In genomic region chr16:46487436-46488097, GRCm38 (mm10) we compare ENCODE assay signal across 9 mouse cellular contexts. TPM values are rescaled to one million over a fixed set of nuclear protein-coding genes. Genes with fewer than 3 reads are reported as not detected.
DNase-seq lines count a peak whose midpoint lies in the region; ATAC-seq and TF ChIP-seq lines count a peak whose summit lies in the region.
"Had no signal": no experiment of that assay in that cellular context is flagged by ENCODE, and none has a peak within 500 bp of the region (broad histone marks: within the 10 kb centered on the region; RNA-seq: fewer than 3 reads in every experiment).

No protein-coding gene starts in this region.

- TF ChIP-seq POLR2A in thymus, adult 2 months (IDR thresholded peaks at IDR 0.05; ENCODE audit: control insufficient read depth, extremely low read depth, insufficient read depth, low read length, poor library complexity), result no peak
- TF ChIP-seq POLR2A in cerebellum, adult 2 months (IDR thresholded peaks at IDR 0.05; ENCODE audit: borderline replicate concordance, insufficient read depth, low read length), result no peak

- WGBS in thymus, adult 2 months, result 57% methylated on average over 3 of the region's 3 CpGs
- 53% methylated on average over 3 of the region's 3 CpGs for WGBS in cerebellum, adult 2 months
- 58% methylated on average over 3 of the region's 3 CpGs for WGBS in lung, postnatal 0 days

- peak; percentile 6 for DNase-seq in thymus, adult 2 months
- DNase-seq in thymus, adult 18-20 months, result no peak
- peak; percentile 54 to 68 for DNase-seq in cerebellum, adult 2 months
- DNase-seq in frontal cortex, adult 2 months (ENCODE audit: extremely low spot score in 1 of 2, low spot score in 1 of 2), result peak; percentile 58 to 85
- peak; percentile 77 for DNase-seq in kidney, adult 9 months
- DNase-seq in lung, postnatal 0 days (ENCODE audit: low spot score), result peak; percentile 85
- peak; percentile 47 for DNase-seq in right cerebral cortex, postnatal 4 days
- DNase-seq in MN1 (ENCODE audit: low spot score), result no peak

- TF ChIP-seq CTCF in thymus, adult 2 months (IDR thresholded peaks at IDR 0.05; ENCODE audit: borderline replicate concordance, control insufficient read depth, extremely low read depth, insufficient read depth, low read length, poor library complexity), result no peak
- no peak for TF ChIP-seq CTCF in cerebellum, adult 2 months (IDR thresholded peaks at IDR 0.05; ENCODE audit: borderline replicate concordance, insufficient read depth, low read depth, low read length)
- TF ChIP-seq CTCF in lung, postnatal 0 days (IDR thresholded peaks at IDR 0.05), result peak; percentile 82

- no peaks in the 10 kb centered on the region for H3K36me3 ChIP-seq in thymus, adult 2 months (ENCODE audit: control insufficient read depth, insufficient read depth, low read length)
- no peaks in the 10 kb centered on the region for H3K36me3 ChIP-seq in lung, postnatal 0 days (ENCODE audit: insufficient read depth, low read length)
- H3K36me3 ChIP-seq: limb, embryonic 15.5 days had no signal

- H3K4me1 ChIP-seq in thymus, adult 2 months (replicated peaks; ENCODE audit: control insufficient read depth, insufficient read depth, low read length), result no peaks in the 10 kb centered on the region
- no peaks in the 10 kb centered on the region; the same call in 1 of the 2 replicates for H3K4me1 ChIP-seq in cerebellum, adult 2 months (ENCODE audit: control insufficient read depth, insufficient read depth, low read length)
- H3K4me1 ChIP-seq in lung, postnatal 0 days (ENCODE audit: insufficient read depth, low read depth, low read length), result no peaks in the 10 kb centered on the region; the same call in 1 of the 2 replicates
- H3K4me1 ChIP-seq: limb, embryonic 15.5 days had no signal

- no peak for TF ChIP-seq EP300 in lung, postnatal 0 days (IDR thresholded peaks at IDR 0.05)

- no peak overlapping the region for H3K27ac ChIP-seq in thymus, adult 2 months (ENCODE audit: control insufficient read depth, insufficient read depth, low read length)
- no peak overlapping the region for H3K27ac ChIP-seq in cerebellum, adult 2 months (ENCODE audit: insufficient read depth, low read length)
- no peak overlapping the region for H3K27ac ChIP-seq in lung, postnatal 0 days (ENCODE audit: low read length)
- H3K27ac ChIP-seq: limb, embryonic 15.5 days had no signal

- H3K9me3 ChIP-seq in lung, postnatal 0 days (ENCODE audit: low read length), result no peaks in the 10 kb centered on the region
- H3K9me3 ChIP-seq: limb, embryonic 15.5 days had no signal

- no peak overlapping the region for H3K9ac ChIP-seq in lung, postnatal 0 days (replicated peaks; ENCODE audit: low read depth)
- H3K9ac ChIP-seq: limb, embryonic 15.5 days had no signal

- H3K4me2 ChIP-seq in lung, postnatal 0 days (replicated peaks; ENCODE audit: low read depth, low read length), result no peak overlapping the region
- H3K4me2 ChIP-seq: limb, embryonic 15.5 days had no signal

- H3K4me3 ChIP-seq in thymus, adult 2 months (ENCODE audit: control insufficient read depth, insufficient read depth, low read length), result no peak overlapping the region
- no peak overlapping the region for H3K4me3 ChIP-seq in cerebellum, adult 2 months (replicated peaks; ENCODE audit: insufficient read depth, low read depth, low read length)
- H3K4me3 ChIP-seq in lung, postnatal 0 days (ENCODE audit: low read depth, low read length), result no peak overlapping the region
- H3K4me3 ChIP-seq: limb, embryonic 15.5 days had no signal

- H3K27me3 ChIP-seq in thymus, adult 2 months (ENCODE audit: control insufficient read depth, insufficient read depth, low read length), result no peaks in the 10 kb centered on the region
- no peaks in the 10 kb centered on the region for H3K27me3 ChIP-seq in cerebellum, adult 2 months (ENCODE audit: control insufficient read depth, insufficient read depth, low read length)
- H3K27me3 ChIP-seq in lung, postnatal 0 days (replicated peaks; ENCODE audit: insufficient read depth, low read length), result no peaks in the 10 kb centered on the region
- H3K27me3 ChIP-seq: limb, embryonic 15.5 days had no signal

- ATAC-seq in lung, postnatal 0 days, result peak; percentile 77

RNA-seq across cellular contexts. Expression of gene Nectin3, which starts 10.8 kb away (rescaled TPM):
- 0.94 and 1.5 TPM in 2 replicates for polyA plus RNA-seq in thymus, adult 2 months (2012; rRNA removed)
- polyA plus RNA-seq in cerebellum, adult 2 months (2012; rRNA removed), result 9.4 and 11.3 TPM in 2 replicates
- 22.6 and 23.2 TPM in 2 replicates for polyA plus RNA-seq in frontal cortex, adult 2 months (2012; rRNA removed)
- 56.6 and 72.8 TPM in 2 replicates for polyA plus RNA-seq in lung, postnatal 0 days (2015; fragmentation: Nextera tagmentation; extraction: Ambion mirVana)

Comparison
In these comparisons a context has a peak if more than half of its experiments do, and no peak if none do; other contexts are left out.
1. DNase-seq: peak in thymus, adult 2 months (single experiment), cerebellum, adult 2 months (2 of 2), frontal cortex, adult 2 months (2 of 2), kidney, adult 9 months (single experiment), lung, postnatal 0 days (single experiment) and right cerebral cortex, postnatal 4 days (single experiment); none in thymus, adult 18-20 months (0 of 2) and MN1 (single experiment).